Mouse (Mus musculus) liver, adult 2 months (tissue): ENCODE results near the gene Dnajb5.

Source experiments
- CTCF ChIP-seq: fragments of 200-500 bp; IDR thresholded peaks from 2 replicates; pipeline ENCODE4 v1.5.1; 2011; ENCODE audit warnings: low read depth, low read length, control low read depth
- POLR2A ChIP-seq: fragments of 200-500 bp; IDR thresholded peaks from 2 replicates; pipeline ENCODE4 v1.6.1; 2011; ENCODE audit warnings: low read length, control low read depth; ENCODE audit not compliant: insufficient read depth; ENCODE audit errors: extremely low read depth

GRCm38 (mm10) chr4:42958942-42959341 is 9.3 kb downstream of the Dnajb5 start:
- no peak for TF ChIP-seq POLR2A
- TF ChIP-seq CTCF = no peak
